Mouse (Mus musculus) liver, embryonic 14.5 days (tissue): ENCODE results near the gene Ppp1r14a. TPM values are rescaled to one million over a fixed set of nuclear protein-coding genes. Genes with fewer than 3 reads are reported as not detected.

Experiments used
- ATAC-seq: fragments of 200-750 bp; cut with Nextera tagmentation; 2 replicates; pipeline ENCODE4 v1.8.0; 2017; ENCODE audit warnings: moderate number of reproducible peaks, mild to moderate bottlenecking, moderate library complexity; ENCODE audit not compliant: insufficient read depth
- DNase-seq, 3 experiments: peaks; one replicate each; pipeline ENCODE4 v3.0.0-alpha.2; 2012 to 2013; ENCODE audit warnings: low read depth in 3 of 3, low spot score in 3 of 3
- H3K27ac ChIP-seq: fragments of 300-500 bp; sonication (generic); 2 replicates; pipeline ENCODE4 v1.5.1; 2014; ENCODE audit warnings: moderate library complexity, mild to moderate bottlenecking, control low read depth, inconsistent platforms
- H3K27me3 ChIP-seq: fragments of 300-500 bp; sonication (generic); 2 replicates; pipeline ENCODE4 v1.6.1; 2014; ENCODE audit warnings: mild to moderate bottlenecking, low read length, moderate library complexity; ENCODE audit not compliant: control insufficient read depth, insufficient read depth
- H3K36me3 ChIP-seq: fragments of 300-500 bp; sonication (generic); replicated peaks from 2 replicates; pipeline ENCODE4 v1.6.1; 2014; ENCODE audit warnings: low read depth; ENCODE audit not compliant: control insufficient read depth, insufficient read depth
- H3K4me1 ChIP-seq, 2 experiments: fragments of 200-500 bp in 1 of 2; fragments of 300-500 bp in 1 of 2; sonication (generic) in 1 of 2; replicated peaks; 2 replicates each; pipeline ENCODE4 v1.6.1; 2012 to 2014; ENCODE audit warnings: antibody characterized with exemption in 1 of 2, inconsistent platforms in 1 of 2, low read length in 1 of 2; ENCODE audit not compliant: control insufficient read depth in 2 of 2, insufficient read depth in 2 of 2
- H3K4me2 ChIP-seq: fragments of 300-500 bp; sonication (generic); 2 replicates; pipeline ENCODE4 v1.6.1; 2014; ENCODE audit warnings: low read depth, mild to moderate bottlenecking, control low read depth, moderate library complexity
- H3K4me3 ChIP-seq, 2 experiments: fragments of 200-500 bp in 1 of 2; fragments of 300-500 bp in 1 of 2; sonication (generic) in 1 of 2; 2 replicates each; pipeline ENCODE4 v1.5.1; 2012 to 2014; ENCODE audit warnings: low read depth in 2 of 2, low read length in 2 of 2, mild to moderate bottlenecking in 2 of 2, control low read depth in 1 of 2, inconsistent platforms in 1 of 2, moderate library complexity in 1 of 2; ENCODE audit not compliant: insufficient read depth in 1 of 2
- H3K9ac ChIP-seq: fragments of 300-500 bp; sonication (generic); replicated peaks from 2 replicates; pipeline ENCODE4 v1.6.1; 2014; ENCODE audit warnings: mild to moderate bottlenecking, control low read depth, moderate library complexity
- H3K9me3 ChIP-seq: fragments of 300-500 bp; sonication (generic); 2 replicates; pipeline ENCODE4 v1.6.1; 2016; ENCODE audit warnings: low read length, mixed read lengths; ENCODE audit not compliant: control insufficient read depth
- CTCF ChIP-seq: IDR thresholded peaks from 2 replicates; pipeline ENCODE4 v1.5.1; 2016; ENCODE audit warnings: antibody characterized with exemption, low read depth, control low read depth
- EP300 ChIP-seq: IDR thresholded peaks from 2 replicates; pipeline ENCODE4 v1.6.1; 2016; ENCODE audit warnings: antibody characterized with exemption, low read depth
- WGBS: fragments of 180-500 bp; shearing (Covaris S2); extraction: QIAGEN DNeasy Blood & Tissue Kit; methylation state at CpG from one replicate; pipeline ENCODE4 v1.1.7; 2014; ENCODE audit not compliant: insufficient replicate concordance; 5-methylcytosine and 5-hydroxymethylcytosine counted together
- polyA plus RNA-seq, 2 experiments: library from polyadenylated mRNA; depleted of rRNA in 1 of 2; stranded (reverse) in 1 of 2; unstranded in 1 of 2; fragments of >200 nt; fragmentation: Nextera tagmentation in 1 of 2; extraction: Ambion mirVana in 1 of 2; gene quantifications; 2 replicates each; pipeline versions ENCODE4 v1.2.1 to v1.2.3; 2012 to 2014

Ppp1r14a gene
- polyA plus RNA-seq, 2 experiments = 2.3 to 2.5 TPM

GRCm38 (mm10) chr7:29290691-29291485 is 1.8 kb downstream of the Ppp1r14a start:
- TF ChIP-seq EP300 (no peak), CTCF (no peak)
- ATAC-seq = no peak
- Histone ChIP-seq H3K36me3 (no peaks in the 10 kb centered on the region), H3K27me3 (peaks cover 6% of the 10 kb centered on the region; the same call in 1 of the 2 replicates), H3K4me3 (no peak overlapping the region), H3K4me1 (peaks cover 0 to 7% of the 10 kb centered on the region in 2 experiments; a peak in 1 of 4 replicates), H3K27ac (no peak overlapping the region), H3K9ac (no peak overlapping the region), H3K4me2 (no peak overlapping the region), H3K9me3 (no peaks in the 10 kb centered on the region)
- no peak for DNase-seq
- 56% methylated on average over 11 of the region's 11 CpGs for WGBS

- Histone ChIP-seq H3K36me3 (no peaks in the 10 kb centered on the region), H3K27ac (no peak overlapping the region), H3K27me3 (peaks cover 6% of the 10 kb centered on the region; the same call in 1 of the 2 replicates), H3K4me3 (no peak overlapping the region), H3K4me1 (peaks cover 0 to 7% of the 10 kb centered on the region in 2 experiments; a peak in 1 of 4 replicates), H3K9me3 (no peaks in the 10 kb centered on the region), H3K4me2 (no peak overlapping the region), H3K9ac (no peak overlapping the region)
- 40% methylated on average over 7 of the region's 7 CpGs for WGBS
- DNase-seq = no peak
- no peak for TF ChIP-seq EP300
- no peak for TF ChIP-seq CTCF
- no peak for ATAC-seq
Observed at GRCm38 (mm10) chr7:29291616-29292457, 2.7 kb downstream of the Ppp1r14a start.

- TF ChIP-seq EP300 (no peak), CTCF (no peak)
- Histone ChIP-seq H3K36me3 (no peaks in the 10 kb centered on the region), H3K4me2 (no peak overlapping the region), H3K4me3 (no peak overlapping the region), H3K4me1 (peaks cover 0 to 7% of the 10 kb centered on the region in 2 experiments; a peak in 1 of 4 replicates), H3K27ac (no peak overlapping the region), H3K27me3 (peaks cover 6% of the 10 kb centered on the region; the same call in 1 of the 2 replicates), H3K9me3 (no peaks in the 10 kb centered on the region), H3K9ac (no peak overlapping the region)
- DNase-seq (no peak), ATAC-seq (no peak)
- 28% methylated on average over 8 of the region's 8 CpGs for WGBS
Observed at GRCm38 (mm10) chr7:29292458-29293098, 3.5 kb downstream of the Ppp1r14a start.

GRCm38 (mm10) chr7:29293131-29294065 is 4.3 kb downstream of the Ppp1r14a start:
- WGBS = 52% methylated on average over 19 of the region's 19 CpGs
- Histone ChIP-seq H3K4me1 (peaks cover 0 to 7% of the 10 kb centered on the region in 2 experiments; a peak in 1 of 4 replicates), H3K9me3 (no peaks in the 10 kb centered on the region), H3K36me3 (no peaks in the 10 kb centered on the region), H3K27me3 (peaks cover 6% of the 10 kb centered on the region; the same call in 1 of the 2 replicates), H3K27ac (no peak overlapping the region), H3K4me2 (no peak overlapping the region), H3K9ac (no peak overlapping the region), H3K4me3 (no peak overlapping the region)
- DNase-seq = no peak
- ATAC-seq = no peak
- no peak for TF ChIP-seq CTCF
- TF ChIP-seq EP300 = no peak
